Mouse (Mus musculus) intestine, embryonic 15.5 days (tissue): ENCODE results near the gene Plac9a. TPM values are rescaled to one million over a fixed set of nuclear protein-coding genes. Genes with fewer than 3 reads are reported as not detected.

Source experiments
- ATAC-seq: fragments of 200-750 bp; cut with Nextera tagmentation; 2 replicates; pipeline ENCODE4 v1.8.0; 2017; ENCODE audit warnings: moderate TSS enrichment, moderate library complexity
- H3K27ac ChIP-seq: fragments of 300-500 bp; sonication (generic); 2 replicates; pipeline ENCODE4 v1.5.1; 2015; ENCODE audit warnings: mild to moderate bottlenecking, inconsistent platforms
- H3K27me3 ChIP-seq: fragments of 300-500 bp; sonication (generic); replicated peaks from 2 replicates; pipeline ENCODE4 v1.6.1; 2015; ENCODE audit warnings: inconsistent platforms
- H3K36me3 ChIP-seq: fragments of 300-500 bp; sonication (generic); 2 replicates; pipeline ENCODE4 v1.6.1; 2015; ENCODE audit warnings: inconsistent platforms
- H3K4me1 ChIP-seq: fragments of 300-500 bp; sonication (generic); replicated peaks from 2 replicates; pipeline ENCODE4 v1.6.1; 2015; ENCODE audit warnings: inconsistent platforms
- H3K4me2 ChIP-seq: fragments of 300-500 bp; sonication (generic); replicated peaks from 2 replicates; pipeline ENCODE4 v1.6.1; 2015; ENCODE audit warnings: mild to moderate bottlenecking, inconsistent platforms
- H3K4me3 ChIP-seq: fragments of 300-500 bp; sonication (generic); replicated peaks from 2 replicates; pipeline ENCODE4 v1.5.1; 2015; ENCODE audit warnings: inconsistent platforms
- H3K9ac ChIP-seq: fragments of 300-500 bp; sonication (generic); 2 replicates; pipeline ENCODE4 v1.6.1; 2015; ENCODE audit warnings: inconsistent platforms
- H3K9me3 ChIP-seq: fragments of 300-500 bp; sonication (generic); 2 replicates; pipeline ENCODE4 v1.6.1; 2016; ENCODE audit warnings: inconsistent platforms
- WGBS: fragments of 180-500 bp; shearing (Covaris S2); methylation state at CpG from one replicate; pipeline ENCODE4 v1.1.7; 2015; 5-methylcytosine and 5-hydroxymethylcytosine counted together
- polyA plus RNA-seq: library from polyadenylated mRNA; unstranded; fragments of >200 nt; fragmentation: Nextera tagmentation; extraction: Ambion mirVana; gene quantifications from 2 replicates; pipeline ENCODE4 v1.2.1, GENCODE M21; 2015

Gene Plac9a
- polyA plus RNA-seq, 1 experiment from 2014 or later = not detected

DNA sequence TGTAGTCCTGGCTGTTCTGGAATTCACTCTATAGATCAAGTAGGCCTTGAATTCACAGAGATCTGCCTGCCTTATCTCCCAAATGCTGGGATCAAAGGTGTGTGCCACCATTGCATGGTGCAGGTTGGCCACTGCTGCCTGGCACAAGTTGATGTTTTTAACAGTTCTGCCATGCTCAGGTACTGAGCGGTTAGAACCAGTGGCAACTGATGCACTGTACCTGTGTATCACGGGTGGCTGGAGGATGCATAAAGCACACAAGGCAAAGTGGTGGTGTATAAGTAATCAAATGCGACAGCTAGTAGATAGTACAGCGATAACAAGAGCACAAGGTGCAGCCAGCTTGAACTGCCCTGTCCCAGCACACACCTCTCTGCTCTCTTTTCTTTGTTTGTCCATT is 58.5 kb downstream of the Plac9a start:
- Histone ChIP-seq H3K4me2 (peak overlapping the region; percentile 25; the same call in 1 of the 2 replicates), H3K27ac (no peak overlapping the region), H3K9me3 (no peaks in the 10 kb centered on the region), H3K4me1 (peaks cover 16% of the 10 kb centered on the region), H3K36me3 (no peaks in the 10 kb centered on the region), H3K27me3 (no peaks in the 10 kb centered on the region), H3K9ac (no peak overlapping the region), H3K4me3 (no peak overlapping the region)
- 81% methylated on average over 4 of the region's 4 CpGs for WGBS
- ATAC-seq = no peak

GRCm38 (mm10) chr14:25842688-25843003 is 60.3 kb downstream of the Plac9a start:
- Histone ChIP-seq H3K27ac (peak overlapping the region; percentile 95), H3K36me3 (no peaks in the 10 kb centered on the region), H3K9me3 (no peaks in the 10 kb centered on the region), H3K9ac (peak overlapping the region; percentile 76), H3K4me2 (peak overlapping the region; percentile 90), H3K4me1 (peaks cover 16% of the 10 kb centered on the region), H3K27me3 (no peaks in the 10 kb centered on the region), H3K4me3 (peak overlapping the region; percentile 75)
- 1% methylated on average over 12 of the region's 12 CpGs for WGBS
- no peak for ATAC-seq

DNA sequence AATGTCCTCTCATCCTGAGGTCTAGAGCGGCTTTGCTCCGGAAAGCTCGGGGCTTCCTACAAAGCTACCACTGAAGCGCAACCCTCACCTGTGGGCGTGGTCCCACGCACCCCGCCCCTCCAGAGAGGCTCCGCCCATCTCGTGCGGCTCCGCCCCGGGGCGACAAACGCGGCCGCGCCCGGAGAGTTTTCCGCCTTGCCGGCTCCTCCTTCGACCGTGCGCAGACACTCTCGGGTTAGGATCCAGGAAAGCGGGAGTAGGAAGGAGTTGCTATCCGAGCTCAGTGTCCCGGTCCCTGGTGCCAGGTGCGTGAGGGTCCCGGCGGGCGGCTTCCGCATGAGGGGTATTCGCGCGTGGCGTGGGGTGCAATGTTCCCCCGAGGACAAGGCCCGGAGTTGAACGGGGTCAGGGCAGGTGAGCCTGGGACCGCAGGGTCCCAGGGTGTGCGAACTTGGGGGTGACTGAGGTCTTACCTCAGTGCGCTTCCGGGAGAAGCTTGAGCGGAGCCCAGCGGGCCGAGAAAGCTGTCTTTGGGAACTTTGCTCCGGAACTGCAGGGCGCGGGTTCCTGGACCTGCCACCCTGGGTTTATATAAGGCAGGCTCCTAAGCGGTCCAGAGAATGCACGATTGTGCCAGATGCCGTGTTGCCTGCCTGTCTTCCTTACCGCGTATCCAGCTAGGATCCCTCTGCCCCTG is 60.8 kb downstream of the Plac9a start, which contains the start of gene Anxa11:
Gene Anxa11 (plus strand): TSS at position 166 of the 697 bp plus-strand sequence.
- H3K9me3 ChIP-seq = no peaks in the 10 kb centered on the region
- H3K4me2 ChIP-seq = peak within 1 kb of the TSS; percentile 90
- ATAC-seq = peak; percentile 88
- peak within 1 kb of the TSS; percentile 76 for H3K9ac ChIP-seq
- WGBS = under 1% methylated on average over 54 of the region's 54 CpGs
- peak within 1 kb of the TSS; percentile 75 for H3K4me3 ChIP-seq
- H3K27me3 ChIP-seq = no peaks in the 10 kb centered on the region
- no peaks in the 10 kb centered on the region for H3K36me3 ChIP-seq
- H3K4me1 ChIP-seq = peaks cover 16% of the 10 kb centered on the region
- peak within 1 kb of the TSS; percentile 95 for H3K27ac ChIP-seq

- no peak overlapping the region for H3K27ac ChIP-seq
- no peaks in the 10 kb centered on the region for H3K27me3 ChIP-seq
- peak; percentile 1; the same call in 1 of the 2 replicates for ATAC-seq
- H3K4me2 ChIP-seq = peak overlapping the region; percentile 90
- H3K9ac ChIP-seq = no peak overlapping the region
- under 1% methylated on average over 4 of the region's 4 CpGs for WGBS
- no peaks in the 10 kb centered on the region for H3K36me3 ChIP-seq
- peaks cover 10% of the 10 kb centered on the region; the same call in 1 of the 2 replicates for H3K4me1 ChIP-seq
- no peaks in the 10 kb centered on the region for H3K9me3 ChIP-seq
- H3K4me3 ChIP-seq = peak overlapping the region; percentile 75
Observed at GRCm38 (mm10) chr14:25841579-25841978, 61.3 kb downstream of the Plac9a start.

GRCm38 (mm10) chr14:25840961-25841360 is 61.9 kb downstream of the Plac9a start:
- Histone ChIP-seq H3K4me3 (no peak overlapping the region), H3K36me3 (no peaks in the 10 kb centered on the region), H3K9ac (no peak overlapping the region), H3K4me1 (peaks cover 6% of the 10 kb centered on the region; the same call in 1 of the 2 replicates), H3K4me2 (no peak overlapping the region), H3K9me3 (no peaks in the 10 kb centered on the region), H3K27ac (no peak overlapping the region), H3K27me3 (no peaks in the 10 kb centered on the region)
- ATAC-seq = no peak
- WGBS = 36% methylated on average over 7 of the region's 7 CpGs

- no peak overlapping the region for H3K9ac ChIP-seq
- ATAC-seq = no peak
- no peak overlapping the region for H3K27ac ChIP-seq
- no peak overlapping the region for H3K4me2 ChIP-seq
- no peak overlapping the region for H3K4me3 ChIP-seq
- peaks cover 6% of the 10 kb centered on the region; the same call in 1 of the 2 replicates for H3K4me1 ChIP-seq
- 67% methylated on average over 7 of the region's 7 CpGs for WGBS
- no peaks in the 10 kb centered on the region for H3K36me3 ChIP-seq
- H3K9me3 ChIP-seq = no peaks in the 10 kb centered on the region
- no peaks in the 10 kb centered on the region for H3K27me3 ChIP-seq
Observed at GRCm38 (mm10) chr14:25839791-25840190, 63.1 kb downstream of the Plac9a start.

DNA sequence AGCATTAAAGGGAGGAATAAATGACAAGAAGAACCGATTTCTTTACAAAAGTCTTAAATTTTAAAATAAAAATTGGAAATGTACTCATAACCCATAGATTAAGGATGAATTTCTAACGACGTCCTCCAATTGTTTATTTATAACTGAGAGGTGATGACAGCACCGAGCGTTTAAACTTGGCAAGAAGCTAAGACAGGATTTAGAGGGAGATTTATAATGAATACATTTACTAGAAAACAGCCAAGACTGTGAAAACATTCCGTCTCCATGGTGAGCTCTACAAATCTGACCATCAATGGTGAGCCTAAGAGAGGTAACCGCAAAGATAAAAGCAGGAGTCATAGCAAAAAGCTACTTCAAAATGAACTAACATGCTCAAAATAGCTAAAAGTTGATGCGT is 64.5 kb downstream of the Plac9a start:
- H3K27ac ChIP-seq = no peak overlapping the region
- 66% methylated on average over 8 of the region's 8 CpGs for WGBS

More for the DNA sequence above, 64.5 kb downstream of the Plac9a start:
- H3K9me3 ChIP-seq = no peaks in the 10 kb centered on the region
- no peaks in the 10 kb centered on the region for H3K36me3 ChIP-seq
- H3K9ac ChIP-seq = no peak overlapping the region
- no peak for ATAC-seq
- H3K4me3 ChIP-seq = no peak overlapping the region
- no peaks in the 10 kb centered on the region for H3K27me3 ChIP-seq
- no peak overlapping the region for H3K4me2 ChIP-seq
- peaks cover 2% of the 10 kb centered on the region; the same call in 1 of the 2 replicates for H3K4me1 ChIP-seq

Other genes starting within 250 kb of the Plac9a start
- 89.9 and 90.5 TPM in 2 replicates for gene Ppif, start 208.9 kb downstream of the Plac9a start, polyA plus RNA-seq
- 20.6 and 21.0 TPM in 2 replicates for gene Zcchc24, start 134.1 kb downstream of the Plac9a start, polyA plus RNA-seq
- 71.5 and 72.2 TPM in 2 replicates for gene Anxa11, start 60.9 kb downstream of the Plac9a start, polyA plus RNA-seq
- gene Tmem254a, start 24.6 kb upstream of the Plac9a start, polyA plus RNA-seq = 4.1 and 7.7 TPM in 2 replicates
- gene Cphx1, start 35.2 kb upstream of the Plac9a start, polyA plus RNA-seq = 0.36 TPM in 1 of 2 replicates, not detected in the other
- 0.84 and 1.4 TPM in 2 replicates for gene Duxbl1, start 75.5 kb upstream of the Plac9a start, polyA plus RNA-seq
- gene Gm9780, start 139.6 kb upstream of the Plac9a start, polyA plus RNA-seq = 22.4 and 24.3 TPM in 2 replicates
- 47.1 and 59.1 TPM in 2 replicates for gene Tmem254c, start 164.3 kb upstream of the Plac9a start, polyA plus RNA-seq
- not detected in 2 replicates for gene Cphx2, start 178.4 kb upstream of the Plac9a start, polyA plus RNA-seq
- 0.29 TPM in 1 of 2 replicates, not detected in the other for gene Cphx3, start 179.2 kb upstream of the Plac9a start, polyA plus RNA-seq
- gene Duxbl2, start 215.2 kb upstream of the Plac9a start, polyA plus RNA-seq = 0.67 and 0.75 TPM in 2 replicates